Mouse (Mus musculus) forebrain, embryonic 12.5 days (tissue): ENCODE measurements around the gene Ccdc107. TPM values are rescaled to one million over a fixed set of nuclear protein-coding genes. Genes with fewer than 3 reads are reported as not detected.

Experiments used
- ATAC-seq: fragments of 200-750 bp; cut with Nextera tagmentation; 2 replicates; pipeline ENCODE4 v1.8.0; 2017; ENCODE audit warnings: moderate TSS enrichment; ENCODE audit not compliant: low FRiP score
- H3K27ac ChIP-seq: fragments of 300-500 bp; sonication (generic); 2 replicates; pipeline ENCODE4 v1.5.1; 2016; ENCODE audit warnings: mild to moderate bottlenecking
- H3K27me3 ChIP-seq: fragments of 300-500 bp; sonication (generic); 2 replicates; pipeline ENCODE4 v1.6.1; 2016; ENCODE audit warnings: mild to moderate bottlenecking
- H3K36me3 ChIP-seq: fragments of 300-500 bp; sonication (generic); replicated peaks from 2 replicates; pipeline ENCODE4 v1.6.1; 2016; ENCODE audit warnings: mild to moderate bottlenecking
- H3K4me1 ChIP-seq: fragments of 300-500 bp; sonication (generic); 2 replicates; pipeline ENCODE4 v1.6.1; 2016
- H3K4me2 ChIP-seq: fragments of 300-500 bp; sonication (generic); 2 replicates; pipeline ENCODE4 v1.6.1; 2016; ENCODE audit warnings: mild to moderate bottlenecking, moderate library complexity
- H3K4me3 ChIP-seq: fragments of 300-500 bp; sonication (generic); replicated peaks from 2 replicates; pipeline ENCODE4 v1.5.1; 2016; ENCODE audit warnings: mild to moderate bottlenecking
- H3K9ac ChIP-seq: fragments of 300-500 bp; sonication (generic); 2 replicates; pipeline ENCODE4 v1.6.1; 2016; ENCODE audit warnings: mild to moderate bottlenecking
- H3K9me3 ChIP-seq: fragments of 300-500 bp; sonication (generic); 2 replicates; pipeline ENCODE4 v1.6.1; 2016
- WGBS: fragments of 180-500 bp; shearing (Covaris S2); methylation state at CpG from one replicate; pipeline ENCODE4 v1.1.7; 2016; 5-methylcytosine and 5-hydroxymethylcytosine counted together
- polyA plus RNA-seq: library from polyadenylated mRNA; unstranded; fragments of >200 nt; fragmentation: Nextera tagmentation; extraction: Ambion mirVana; gene quantifications from 2 replicates; pipeline ENCODE4 v1.2.1, GENCODE M21; 2016

The Ccdc107 gene
- polyA plus RNA-seq, 1 experiment from 2014 or later = 45.8 TPM

DNA sequence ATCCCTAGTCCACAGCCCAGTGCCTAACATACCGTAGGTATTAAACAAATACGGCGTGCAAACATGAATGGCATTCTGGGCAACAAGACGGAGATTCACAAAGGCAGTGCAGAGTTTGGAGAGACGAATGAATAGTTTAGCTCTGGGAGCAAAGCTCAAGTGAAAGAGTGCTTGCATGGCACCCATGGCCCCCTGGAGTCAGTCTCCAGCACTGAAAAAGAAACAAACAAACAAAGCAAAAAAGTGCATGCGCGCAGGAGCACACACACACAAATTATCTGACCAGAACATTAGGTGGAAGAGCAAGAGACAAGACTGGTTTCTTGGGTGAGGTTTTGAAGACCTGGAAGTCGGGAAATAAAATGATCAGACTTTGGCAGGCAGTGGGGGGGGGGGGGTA lies 13.4 kb downstream of the Ccdc107 start:
- no peak for ATAC-seq
- H3K4me1 ChIP-seq = peaks cover 17% of the 10 kb centered on the region
- H3K27me3 ChIP-seq = peaks cover 50% of the 10 kb centered on the region
- H3K36me3 ChIP-seq = no peaks in the 10 kb centered on the region
- WGBS = 66% methylated on average over 8 of the region's 8 CpGs
- no peak overlapping the region for H3K27ac ChIP-seq
- H3K4me3 ChIP-seq = no peak overlapping the region
- no peak overlapping the region for H3K4me2 ChIP-seq
- no peaks in the 10 kb centered on the region for H3K9me3 ChIP-seq
- no peak overlapping the region for H3K9ac ChIP-seq

DNA sequence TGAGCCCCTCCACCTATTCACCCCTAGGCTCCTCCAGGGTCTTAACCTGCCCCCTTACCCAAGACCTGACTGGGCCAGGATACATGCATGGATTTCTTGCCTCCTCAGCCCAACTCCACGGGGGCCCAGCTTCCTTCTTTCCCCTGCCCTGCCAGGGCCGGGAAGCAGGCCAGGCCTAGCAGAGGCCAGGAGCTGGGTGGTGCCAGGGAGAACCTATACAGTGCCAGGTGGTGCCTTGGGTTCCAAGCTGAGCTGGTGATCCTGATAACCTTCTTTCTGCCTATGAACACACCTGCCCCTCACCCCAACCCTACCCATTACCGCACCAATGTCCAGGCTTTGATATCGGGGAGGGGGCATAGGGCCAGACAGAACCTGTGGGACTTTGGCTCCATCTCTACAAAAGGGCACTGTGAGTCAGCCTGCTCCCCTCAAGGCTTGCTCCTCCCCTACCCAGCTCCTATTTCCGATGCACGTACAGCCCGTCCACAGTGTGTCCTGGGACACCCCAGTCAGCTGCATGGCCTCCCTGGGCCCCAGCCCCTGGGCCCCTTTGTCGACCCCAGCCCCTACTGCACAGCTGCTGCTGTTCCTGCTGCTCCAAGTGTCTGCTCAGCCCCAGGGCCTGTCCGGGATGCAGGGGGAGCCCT lies 14.0 kb downstream of the Ccdc107 start, which contains the start of gene Car9:
Gene Car9 (plus strand): TSS at position 431 of the 650 bp plus-strand sequence.
- 59% methylated on average over 9 of the region's 9 CpGs for WGBS
- Histone ChIP-seq H3K9me3 (no peaks in the 10 kb centered on the region), H3K27ac (no peak within 1 kb of the TSS), H3K9ac (no peak within 1 kb of the TSS), H3K4me2 (peak within 1 kb of the TSS; percentile 60; the same call in 1 of the 2 replicates), H3K36me3 (no peaks in the 10 kb centered on the region), H3K4me3 (no peak within 1 kb of the TSS), H3K27me3 (peaks cover 47% of the 10 kb centered on the region), H3K4me1 (peaks cover 17% of the 10 kb centered on the region)
- ATAC-seq = no peak

DNA sequence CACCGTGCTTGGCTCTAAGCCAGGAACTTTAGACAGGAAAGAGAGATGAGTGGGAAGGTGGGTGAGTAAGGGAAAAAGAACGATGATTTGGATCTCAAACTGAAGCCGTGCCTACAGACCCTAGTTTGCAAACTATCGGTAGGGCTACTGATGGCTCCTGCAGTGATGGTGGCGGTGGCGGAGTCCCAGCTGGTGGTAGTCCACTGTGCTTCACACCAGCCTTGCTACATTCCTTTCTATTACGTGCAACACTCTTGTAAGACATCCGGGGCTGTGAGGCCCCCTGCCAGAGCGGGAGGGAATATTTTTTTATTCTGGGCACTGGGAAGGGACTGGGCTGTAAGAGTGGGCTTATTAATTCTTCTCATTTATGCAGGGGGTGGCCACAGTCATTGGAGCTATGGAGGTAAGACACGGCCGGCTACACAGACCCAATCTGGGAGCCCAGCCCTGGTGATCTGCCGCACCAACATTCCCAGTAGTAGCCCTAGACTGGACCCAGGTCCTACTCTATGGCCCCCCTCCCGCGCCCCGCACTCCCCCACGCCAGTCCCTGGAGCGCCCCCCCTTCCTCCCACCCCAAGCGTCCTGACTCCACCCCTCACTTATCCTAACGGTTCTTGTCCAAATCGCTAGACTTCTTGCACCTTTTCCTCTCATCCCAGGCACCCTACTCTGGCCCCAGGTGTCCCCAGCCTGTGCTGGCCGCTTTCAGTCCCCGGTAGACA lies 15.4 kb downstream of the Ccdc107 start:
- peaks cover 17% of the 10 kb centered on the region for H3K4me1 ChIP-seq
- peaks cover 45% of the 10 kb centered on the region for H3K27me3 ChIP-seq
- H3K27ac ChIP-seq = no peak overlapping the region
- peak overlapping the region; percentile 36 for H3K4me3 ChIP-seq
- no peak for ATAC-seq
- peak overlapping the region; percentile 60 for H3K4me2 ChIP-seq
- no peaks in the 10 kb centered on the region for H3K9me3 ChIP-seq
- peak overlapping the region; percentile 47; the same call in 1 of the 2 replicates for H3K9ac ChIP-seq
- WGBS = 10% methylated on average over 22 of the region's 22 CpGs
- H3K36me3 ChIP-seq = no peaks in the 10 kb centered on the region

DNA sequence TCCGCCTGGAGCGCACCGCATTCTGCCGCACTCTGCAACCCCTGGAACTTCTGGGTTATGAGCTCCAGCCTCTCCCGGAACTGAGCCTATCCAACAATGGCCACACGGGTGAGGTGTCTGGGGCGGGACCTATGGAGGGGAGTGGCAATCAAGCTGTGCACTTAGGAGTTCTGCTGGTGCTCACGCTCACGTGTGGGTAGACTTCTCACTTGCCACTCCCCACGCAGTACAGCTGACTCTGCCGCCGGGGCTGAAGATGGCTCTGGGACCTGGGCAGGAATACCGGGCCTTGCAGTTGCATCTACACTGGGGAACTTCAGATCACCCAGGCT lies 15.9 kb downstream of the Ccdc107 start:
- Histone ChIP-seq H3K9ac (peak overlapping the region; percentile 47; the same call in 1 of the 2 replicates), H3K27ac (no peak overlapping the region), H3K36me3 (no peaks in the 10 kb centered on the region), H3K4me3 (peak overlapping the region; percentile 36), H3K9me3 (no peaks in the 10 kb centered on the region), H3K4me1 (peaks cover 17% of the 10 kb centered on the region), H3K27me3 (peaks cover 45% of the 10 kb centered on the region), H3K4me2 (peak overlapping the region; percentile 60)
- peak; percentile 20; the same call in 1 of the 2 replicates for ATAC-seq
- WGBS = 6% methylated on average over 13 of the region's 13 CpGs

DNA sequence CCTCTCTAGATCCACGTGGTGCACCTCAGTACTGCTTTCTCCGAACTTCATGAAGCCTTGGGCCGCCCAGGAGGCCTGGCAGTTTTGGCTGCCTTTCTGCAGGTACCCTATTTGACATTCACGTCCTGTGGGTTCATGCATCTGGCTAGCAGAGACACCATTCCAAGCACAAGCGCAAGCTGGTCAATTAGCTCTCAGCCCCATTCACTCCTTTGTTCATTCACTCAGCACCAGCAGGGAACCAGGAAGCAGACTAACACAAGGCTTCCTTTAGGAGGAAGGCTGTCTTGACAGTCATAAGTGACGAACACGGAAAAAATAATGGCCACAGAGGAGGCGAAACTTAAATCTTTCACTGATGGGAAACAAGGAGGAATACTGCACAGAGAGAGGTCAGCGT lies 16.4 kb downstream of the Ccdc107 start:
- Histone ChIP-seq H3K27ac (no peak overlapping the region), H3K36me3 (no peaks in the 10 kb centered on the region), H3K4me3 (peak overlapping the region; percentile 36; the same call in 1 of the 2 replicates), H3K4me2 (peak overlapping the region; percentile 60), H3K9me3 (no peaks in the 10 kb centered on the region), H3K4me1 (peaks cover 17% of the 10 kb centered on the region), H3K27me3 (peaks cover 45% of the 10 kb centered on the region), H3K9ac (0 out of 2 replicates have a peak overlapping the region, but pooled peaks have one; percentile 47)
- WGBS = 14% methylated on average over 9 of the region's 9 CpGs
- no peak for ATAC-seq

DNA sequence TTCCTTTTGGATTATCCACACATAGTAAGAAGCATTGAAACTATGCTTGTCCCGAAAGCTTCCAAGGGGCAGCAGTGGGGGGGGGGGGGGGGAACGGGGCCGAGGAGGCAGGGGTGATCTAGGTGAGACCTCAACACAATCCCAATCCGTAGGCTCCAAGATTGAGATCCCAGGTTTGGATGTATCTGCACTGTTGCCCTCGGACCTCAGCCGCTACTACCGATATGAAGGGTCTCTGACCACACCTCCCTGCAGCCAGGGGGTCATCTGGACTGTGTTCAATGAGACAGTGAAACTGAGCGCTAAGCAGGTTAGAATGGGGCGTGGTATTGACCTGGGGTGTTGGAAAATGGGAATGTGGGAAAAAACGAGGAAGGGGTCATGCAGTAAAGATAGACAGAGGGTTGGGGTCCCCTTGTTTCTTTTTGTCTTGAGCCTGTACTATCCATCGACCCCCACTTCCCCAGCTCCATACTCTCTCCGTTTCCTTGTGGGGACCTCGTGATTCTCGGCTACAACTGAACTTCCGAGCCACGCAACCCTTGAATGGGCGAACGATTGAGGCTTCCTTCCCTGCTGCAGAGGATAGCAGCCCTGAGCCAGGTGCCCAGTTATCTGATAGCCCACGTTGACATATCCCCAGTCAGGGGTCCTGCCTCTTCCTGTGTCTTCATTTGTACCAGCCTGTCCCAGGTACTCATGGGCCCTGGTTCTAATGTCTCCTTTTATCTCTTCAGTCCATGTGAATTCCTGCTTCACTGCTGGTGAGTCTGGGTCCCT lies 19.2 kb downstream of the Ccdc107 start:
- H3K27ac ChIP-seq = no peak overlapping the region
- no peaks in the 10 kb centered on the region for H3K36me3 ChIP-seq
- no peak for ATAC-seq
- no peaks in the 10 kb centered on the region for H3K9me3 ChIP-seq
- 78% methylated on average over 19 of the region's 19 CpGs for WGBS
- peaks cover 35% of the 10 kb centered on the region for H3K27me3 ChIP-seq
- no peak overlapping the region for H3K4me3 ChIP-seq
- H3K9ac ChIP-seq = no peak overlapping the region
- no peak overlapping the region for H3K4me2 ChIP-seq
- peaks cover 17% of the 10 kb centered on the region for H3K4me1 ChIP-seq

DNA sequence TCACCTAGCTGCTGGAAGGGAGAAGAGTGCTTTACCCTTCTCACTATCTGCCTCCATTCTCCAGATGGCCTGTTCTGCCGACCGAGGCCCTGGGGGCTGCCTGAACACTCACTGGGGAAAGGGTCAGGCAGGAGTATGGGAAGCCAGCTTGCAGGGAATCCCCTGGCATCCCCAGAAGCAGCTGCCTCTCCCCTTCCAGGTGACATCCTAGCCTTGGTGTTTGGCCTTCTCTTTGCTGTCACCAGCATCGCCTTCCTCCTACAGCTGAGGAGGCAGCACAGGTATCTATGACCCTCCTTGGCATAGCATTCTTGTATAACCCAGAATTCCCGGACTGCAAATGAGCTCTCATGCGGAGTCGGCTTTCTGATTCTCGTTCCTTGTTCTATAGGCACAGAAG lies 20.0 kb downstream of the Ccdc107 start:
- no peak overlapping the region for H3K4me2 ChIP-seq
- no peaks in the 10 kb centered on the region for H3K9me3 ChIP-seq
- no peak for ATAC-seq
- H3K36me3 ChIP-seq = no peaks in the 10 kb centered on the region
- no peak overlapping the region for H3K27ac ChIP-seq
- no peak overlapping the region for H3K9ac ChIP-seq
- peaks cover 17% of the 10 kb centered on the region for H3K4me1 ChIP-seq
- H3K27me3 ChIP-seq = peaks cover 27% of the 10 kb centered on the region
- 74% methylated on average over 7 of the region's 7 CpGs for WGBS
- no peak overlapping the region for H3K4me3 ChIP-seq

DNA sequence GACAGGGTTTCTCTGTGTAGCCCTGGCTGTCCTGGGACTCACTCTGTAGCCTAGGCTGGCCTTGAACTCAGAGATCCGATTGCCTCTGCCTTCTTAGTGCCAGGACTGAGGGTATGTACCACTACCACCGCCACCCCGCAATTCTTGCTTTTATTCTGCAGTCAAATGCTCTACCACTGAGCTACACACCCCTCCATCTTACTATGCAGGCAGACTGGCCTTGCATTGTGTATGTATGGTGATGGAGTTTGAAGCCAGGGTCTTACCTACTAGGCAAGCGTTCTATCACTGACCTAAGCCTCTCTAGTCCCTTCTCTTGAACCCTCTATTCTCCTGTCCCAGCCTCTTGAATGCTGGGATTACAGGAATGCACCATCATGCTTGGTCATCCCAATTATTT lies 20.6 kb downstream of the Ccdc107 start:
- 90% methylated on average over 4 of the region's 4 CpGs for WGBS
- H3K4me1 ChIP-seq = peaks cover 11% of the 10 kb centered on the region
- H3K36me3 ChIP-seq = no peaks in the 10 kb centered on the region
- H3K4me2 ChIP-seq = no peak overlapping the region
- H3K27ac ChIP-seq = no peak overlapping the region
- H3K9ac ChIP-seq = no peak overlapping the region
- peaks cover 23% of the 10 kb centered on the region for H3K27me3 ChIP-seq
- H3K9me3 ChIP-seq = no peaks in the 10 kb centered on the region
- no peak for ATAC-seq
- H3K4me3 ChIP-seq = no peak overlapping the region

DNA sequence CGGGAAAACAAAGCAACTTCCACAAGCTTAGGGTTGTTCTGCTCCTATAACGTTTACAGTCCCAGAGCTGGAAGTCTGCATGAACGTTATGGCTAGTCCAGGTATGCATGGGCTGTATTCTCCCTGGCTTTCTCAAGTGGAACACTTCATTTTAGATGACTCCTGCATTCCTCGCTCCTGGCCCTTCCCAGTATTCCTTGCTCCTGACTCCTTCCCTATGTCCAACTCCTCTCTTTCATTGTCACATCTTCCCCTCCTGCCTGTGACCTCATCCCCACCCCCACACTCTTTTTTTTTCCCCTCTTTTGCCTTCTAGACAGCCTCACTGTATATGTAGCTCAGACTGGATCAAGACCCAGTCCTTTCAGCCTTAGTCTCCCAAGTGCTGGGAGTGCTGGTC lies 21.1 kb downstream of the Ccdc107 start:
- H3K4me3 ChIP-seq = no peak overlapping the region
- no peaks in the 10 kb centered on the region for H3K9me3 ChIP-seq
- H3K4me1 ChIP-seq = peaks cover 10% of the 10 kb centered on the region
- H3K27ac ChIP-seq = no peak overlapping the region
- 87% methylated on average over 4 of the region's 4 CpGs for WGBS
- H3K9ac ChIP-seq = no peak overlapping the region
- no peak for ATAC-seq
- H3K36me3 ChIP-seq = no peaks in the 10 kb centered on the region
- peaks cover 22% of the 10 kb centered on the region for H3K27me3 ChIP-seq
- H3K4me2 ChIP-seq = no peak overlapping the region

DNA sequence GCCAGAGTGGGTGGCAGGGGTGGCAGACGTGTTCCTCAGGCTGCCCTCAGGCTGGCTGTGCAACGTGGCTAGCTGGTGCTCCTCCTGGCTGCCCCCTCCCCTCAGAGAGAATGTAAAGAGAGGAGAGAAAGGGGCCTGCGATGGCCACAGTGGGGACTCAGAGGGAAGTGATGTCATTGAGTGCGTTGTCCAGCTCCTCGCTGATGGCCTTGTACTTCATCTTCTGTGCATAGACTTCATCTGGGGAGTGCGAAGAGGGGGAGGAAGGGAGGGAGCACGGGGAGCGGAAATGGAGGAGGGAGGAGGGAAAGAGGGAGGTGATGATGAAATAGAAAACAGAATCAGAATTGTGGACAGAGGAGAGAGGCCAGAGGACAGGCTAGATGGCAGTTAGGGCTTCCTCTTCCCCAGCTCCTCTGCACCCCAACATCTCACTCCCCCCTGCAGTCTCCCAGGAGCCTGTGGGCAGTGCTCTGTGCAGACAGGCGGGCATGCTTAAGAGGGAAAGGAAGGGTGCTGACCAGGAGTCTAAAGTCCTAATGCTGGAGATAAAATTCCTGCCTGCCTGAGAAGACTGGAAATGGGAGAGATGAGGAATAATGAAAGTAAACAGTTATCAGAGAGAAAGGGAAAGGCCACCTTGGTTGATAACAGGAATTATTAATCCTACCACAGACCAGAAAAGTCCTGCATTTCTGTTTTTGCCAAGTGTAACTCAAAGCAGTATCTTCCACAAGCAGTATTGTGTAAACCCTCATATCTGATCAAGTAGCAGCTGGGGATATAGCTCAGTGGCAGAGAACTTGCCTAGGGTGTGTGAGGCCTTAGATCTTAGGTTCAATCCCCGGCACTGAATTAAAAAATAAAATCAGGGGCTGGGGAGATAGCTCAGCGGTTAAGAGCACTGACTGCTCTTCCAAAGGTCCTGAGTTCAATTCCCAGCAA lies 23.3 kb downstream of the Ccdc107 start:
- H3K9me3 ChIP-seq = no peaks in the 10 kb centered on the region
- ATAC-seq = no peak
- H3K36me3 ChIP-seq = no peaks in the 10 kb centered on the region
- peaks cover 17% of the 10 kb centered on the region for H3K4me1 ChIP-seq
- H3K4me3 ChIP-seq = no peak overlapping the region
- H3K9ac ChIP-seq = no peak overlapping the region
- 81% methylated on average over 11 of the region's 11 CpGs for WGBS
- H3K27me3 ChIP-seq = peaks cover 30% of the 10 kb centered on the region
- no peak overlapping the region for H3K4me2 ChIP-seq
- H3K27ac ChIP-seq = no peak overlapping the region

DNA sequence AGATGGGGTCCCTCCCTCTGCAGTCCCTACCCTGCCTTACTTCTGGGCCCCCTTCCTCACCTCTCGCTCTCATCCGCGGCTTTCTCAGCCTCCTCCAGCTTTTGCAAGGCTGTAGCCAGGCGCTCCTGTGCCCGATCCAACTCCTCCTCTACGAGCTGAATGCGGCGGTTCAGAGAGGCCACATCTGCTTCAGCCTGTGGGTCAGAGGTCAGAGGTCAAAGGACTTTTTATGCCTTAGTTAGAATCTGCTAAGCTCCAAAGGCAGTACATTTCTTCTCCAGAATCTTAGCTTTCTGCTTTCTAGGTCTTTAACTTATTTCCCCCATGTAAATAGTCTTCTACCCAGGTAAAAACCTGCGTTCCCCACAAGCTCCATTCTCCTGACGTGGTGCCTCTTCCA lies 26.9 kb downstream of the Ccdc107 start:
- 13% methylated on average over 10 of the region's 10 CpGs for WGBS
- Histone ChIP-seq H3K9me3 (no peaks in the 10 kb centered on the region), H3K36me3 (no peaks in the 10 kb centered on the region), H3K4me3 (0 out of 2 replicates have a peak overlapping the region, but pooled peaks have one; percentile 4), H3K4me2 (peak overlapping the region; percentile 35), H3K27me3 (peaks cover 61% of the 10 kb centered on the region), H3K9ac (no peak overlapping the region), H3K4me1 (peaks cover 41% of the 10 kb centered on the region), H3K27ac (no peak overlapping the region)
- no peak for ATAC-seq
